Mouse (Mus musculus) bone marrow, adult 2 months (tissue): ENCODE results near the gene Fyco1.

Experiments
- CTCF ChIP-seq: fragments of 200-500 bp; IDR thresholded peaks from 2 replicates; pipeline ENCODE4 v1.5.1; 2011; ENCODE audit warnings: low read length, control low read depth; ENCODE audit not compliant: control insufficient read depth, insufficient read depth
- POLR2A ChIP-seq: fragments of 200-500 bp; IDR thresholded peaks from 2 replicates; pipeline ENCODE4 v1.6.1; 2011; ENCODE audit warnings: low read depth, mild to moderate bottlenecking, control low read depth, low read length, borderline replicate concordance; ENCODE audit not compliant: control insufficient read depth

GRCm38 (mm10) chr9:123840243-123840642 lies 11.5 kb downstream of the Fyco1 start:
- no peak for TF ChIP-seq CTCF
- no peak for TF ChIP-seq POLR2A
